Mouse (Mus musculus): ENCODE measurements around the gene Fabp7.

DNA sequence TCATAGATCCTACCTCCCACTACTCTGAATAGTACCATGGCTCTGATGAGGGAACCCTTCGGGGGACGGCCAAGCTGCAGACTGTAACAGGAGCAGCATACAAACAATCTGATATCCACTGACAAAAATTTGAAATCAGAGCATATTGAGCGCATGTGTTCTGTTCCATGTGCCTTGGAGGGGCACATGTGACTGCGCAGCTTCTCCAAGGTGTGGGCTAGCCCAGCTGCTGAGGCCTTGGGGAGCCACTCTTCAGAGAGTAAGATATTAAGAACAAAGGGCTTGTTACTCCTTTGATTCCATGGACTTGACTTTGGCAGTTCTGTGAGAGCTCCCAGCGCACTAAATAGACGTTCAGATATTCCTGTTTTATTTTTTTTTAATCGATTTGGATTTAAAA, 41.6 kb upstream of the Fabp7 start:
- TF ChIP-seq CTCF (IDR thresholded peaks at IDR 0.05; ENCODE audit: low read depth) (no peak), EP300 (IDR thresholded peaks at IDR 0.05; ENCODE audit: low read depth) (no peak)

All from liver, postnatal 0 days (tissue).